7 mouse cellular contexts compared by ENCODE assay signal in the genomic region with DNA sequence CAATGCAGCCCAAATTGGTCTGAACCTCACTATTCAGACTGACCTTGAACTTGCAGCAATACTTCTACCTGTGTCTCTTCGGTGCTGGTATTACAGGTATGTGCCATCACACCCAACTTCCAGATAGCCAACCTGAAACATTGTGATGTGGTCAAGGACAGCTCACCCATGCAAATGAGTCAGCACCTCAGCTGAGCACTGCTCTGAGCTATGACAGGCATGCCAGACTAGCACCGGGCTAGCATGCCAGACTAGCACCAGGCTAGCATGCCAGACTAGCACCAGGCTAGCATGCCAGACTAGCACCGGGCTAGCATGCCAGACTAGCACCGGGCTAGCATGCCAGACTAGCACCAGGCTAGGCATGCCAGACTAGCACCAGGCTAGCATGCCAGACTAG. TPM values are rescaled to one million over a fixed set of nuclear protein-coding genes. Genes with fewer than 3 reads are reported as not detected.
A peak's percentile ranks its signal among the peaks of the same experiment; 100 is the strongest.
DNase-seq lines count a peak whose midpoint lies in the region; ATAC-seq and TF ChIP-seq lines count a peak whose summit lies in the region.
"Not testable (repeated sequence)": the region's sequence is repeated elsewhere in the genome, so short reads cannot be mapped to it uniquely, and the experiment has no call there.

No protein-coding gene starts in this region.

- not testable (repeated sequence) for H3K9ac ChIP-seq in forebrain, postnatal 0 days; hindbrain, embryonic 11.5 days (ENCODE audit: low read depth, low read length); liver, embryonic 13.5 days

- not testable (repeated sequence) for H3K9me3 ChIP-seq in forebrain, postnatal 0 days (ENCODE audit: low read length); liver, embryonic 13.5 days (replicated peaks)
- peaks cover 14% of the 10 kb centered on the region; the same call in 1 of the 2 replicates for H3K9me3 ChIP-seq in hindbrain, embryonic 11.5 days (ENCODE audit: control insufficient read depth, low read length)

- not testable (repeated sequence) for H3K36me3 ChIP-seq in forebrain, postnatal 0 days (ENCODE audit: insufficient read depth); hindbrain, embryonic 11.5 days (ENCODE audit: control insufficient read depth, insufficient read depth, low read length); kidney, adult 2 months (ENCODE audit: control insufficient read depth, insufficient read depth, low read length)
- peaks cover 12% of the 10 kb centered on the region; the same call in 1 of the 2 replicates for H3K36me3 ChIP-seq in liver, embryonic 13.5 days

- 0 out of 2 replicates have a peak, but pooled peaks have one; percentile 15 for ATAC-seq in forebrain, postnatal 0 days
- ATAC-seq in hindbrain, embryonic 11.5 days (ENCODE audit: low FRiP score), result peak; percentile 39; the same call in 1 of the 2 replicates
- peak; percentile 6; the same call in 1 of the 2 replicates for ATAC-seq in liver, embryonic 13.5 days (ENCODE audit: low read depth)
- peak; percentile 37 for ATAC-seq in megakaryocyte, adult 5-6 weeks (ENCODE audit: poor library complexity, severe bottlenecking)

- H3K27ac ChIP-seq in forebrain, postnatal 0 days (ENCODE audit: low read depth, low read length); hindbrain, embryonic 11.5 days (ENCODE audit: low read depth, low read length); kidney, adult 2 months (ENCODE audit: insufficient read depth, low read depth, low read length); liver, embryonic 13.5 days: not testable (repeated sequence)

- H3K27me3 ChIP-seq in forebrain, postnatal 0 days (ENCODE audit: insufficient read depth, low read length); hindbrain, embryonic 11.5 days (ENCODE audit: control insufficient read depth, insufficient read depth, low read length); kidney, adult 2 months (replicated peaks; ENCODE audit: control insufficient read depth, insufficient read depth, low read length); liver, embryonic 13.5 days: not testable (repeated sequence)

- DNase-seq in adrenal gland, postnatal 14 days, result peak; percentile 32
- DNase-seq in forebrain, postnatal 0 days; hindbrain, embryonic 11.5 days (ENCODE audit: low spot score); liver, embryonic 13.5 days: not testable (repeated sequence)
- peak; percentile 36 for DNase-seq in kidney, adult 2 months
- peak; percentile 37 to 82 for DNase-seq in spleen, postnatal 4 days (ENCODE audit: low spot score in 2 of 2)

- TF ChIP-seq CTCF in forebrain, postnatal 0 days (IDR thresholded peaks at IDR 0.05; ENCODE audit: low read depth); kidney, adult 2 months (conservative IDR thresholded peaks at IDR 0.05; ENCODE audit: insufficient read depth, insufficient read length, low read depth, low read length): not testable (repeated sequence)

- not testable (repeated sequence) for TF ChIP-seq POLR2A in kidney, adult 2 months (IDR thresholded peaks at IDR 0.05; ENCODE audit: low read depth, low read length)

- WGBS in forebrain, postnatal 0 days, result 91% methylated on average over 4 of the region's 4 CpGs
- WGBS in hindbrain, embryonic 11.5 days, result 94% methylated on average over 4 of the region's 4 CpGs
- WGBS in kidney, adult 2 months, result 92% methylated on average over 4 of the region's 4 CpGs
- 79% methylated on average over 4 of the region's 4 CpGs for WGBS in liver, embryonic 13.5 days (ENCODE audit: insufficient replicate concordance)

- not testable (repeated sequence) for H3K4me3 ChIP-seq in forebrain, postnatal 0 days (ENCODE audit: low read depth, low read length); hindbrain, embryonic 11.5 days (ENCODE audit: low read depth, low read length); kidney, adult 2 months (ENCODE audit: insufficient read depth, low read depth, low read length); liver, embryonic 13.5 days (replicated peaks)

- H3K4me1 ChIP-seq in forebrain, postnatal 0 days (ENCODE audit: insufficient read depth); hindbrain, embryonic 11.5 days (replicated peaks; ENCODE audit: control insufficient read depth, insufficient read depth, low read length); kidney, adult 2 months (ENCODE audit: control insufficient read depth, insufficient read depth, low read length); liver, embryonic 13.5 days (replicated peaks): not testable (repeated sequence)

- not testable (repeated sequence) for H3K4me2 ChIP-seq in forebrain, postnatal 0 days (ENCODE audit: low read depth); hindbrain, embryonic 11.5 days (replicated peaks; ENCODE audit: low read depth, low read length); liver, embryonic 13.5 days

RNA-seq across cellular contexts. Expression of gene Sfi1, which starts 41.9 kb away (rescaled TPM):
- total RNA-seq in adrenal gland, postnatal 14 days (2021), result 39.4 and 60.7 TPM in 2 replicates
- total RNA-seq in forebrain, postnatal 0 days (2014; rRNA removed), result 17.7 and 22.8 TPM in 2 replicates
- polyA plus RNA-seq in forebrain, postnatal 0 days (2015; fragmentation: Nextera tagmentation; extraction: Ambion mirVana), result 4.7 and 8.7 TPM in 2 replicates
- 7.9 and 8.6 TPM in 2 replicates for polyA plus RNA-seq in hindbrain, embryonic 11.5 days (2014; fragmentation: Nextera tagmentation; extraction: Ambion mirVana)
- polyA plus RNA-seq in kidney, adult 2 months (2012; rRNA removed), result 17.3 and 19.4 TPM in 2 replicates
- 3.4 and 4.3 TPM in 2 replicates for polyA plus RNA-seq in liver, embryonic 13.5 days (2015; fragmentation: Nextera tagmentation; extraction: Ambion mirVana)
- total RNA-seq in megakaryocyte, adult 5-6 weeks (2015), result 6.0 and 12.5 TPM in 2 replicates
- 7.5 and 9.6 TPM in 2 replicates for total RNA-seq in megakaryocyte, adult 5-6 weeks (2017)

RNA-seq across cellular contexts. Expression of gene Eif4enif1, which starts 50.8 kb away (rescaled TPM):
- 57.0 and 61.1 TPM in 2 replicates for total RNA-seq in adrenal gland, postnatal 14 days (2021)
- total RNA-seq in forebrain, postnatal 0 days (2014; rRNA removed), result 55.6 and 79.4 TPM in 2 replicates
- 31.4 and 36.5 TPM in 2 replicates for polyA plus RNA-seq in forebrain, postnatal 0 days (2015; fragmentation: Nextera tagmentation; extraction: Ambion mirVana)
- polyA plus RNA-seq in hindbrain, embryonic 11.5 days (2014; fragmentation: Nextera tagmentation; extraction: Ambion mirVana), result 55.8 and 69.4 TPM in 2 replicates
- 32.0 and 32.8 TPM in 2 replicates for polyA plus RNA-seq in kidney, adult 2 months (2012; rRNA removed)
- polyA plus RNA-seq in liver, embryonic 13.5 days (2015; fragmentation: Nextera tagmentation; extraction: Ambion mirVana), result 22.0 and 22.3 TPM in 2 replicates
- total RNA-seq in megakaryocyte, adult 5-6 weeks (2015), result 76.8 and 80.1 TPM in 2 replicates
- 44.9 and 50.7 TPM in 2 replicates for total RNA-seq in megakaryocyte, adult 5-6 weeks (2017)
